Comparison of ENCODE assay signal across 9 mouse cellular contexts in genomic region chr2:19429031-19429430, GRCm38 (mm10). TPM values are rescaled to one million over a fixed set of nuclear protein-coding genes. Genes with fewer than 3 reads are reported as not detected.
DNase-seq lines count a peak whose midpoint lies in the region; TF ChIP-seq lines count a peak whose summit lies in the region.
"Had no signal": no experiment of that assay in that cellular context is flagged by ENCODE, and none has a peak within 500 bp of the region (broad histone marks: within the 10 kb centered on the region; RNA-seq: fewer than 3 reads in every experiment).

No protein-coding gene starts in this region.

- intact Hi-C loops in gastrocnemius, adult 2 months (cut with DNase I) = no loop called here
- intact Hi-C loops in left cerebral cortex, postnatal 10 days (cut with DNase I) = no loop called here

- no peak for TF ChIP-seq CTCF in gastrocnemius, adult 2 months (IDR thresholded peaks at IDR 0.05)

- no peak overlapping the region for H3K27ac ChIP-seq in gastrocnemius, adult 2 months

- DNase-seq in gastrocnemius, adult 2 months = peak; percentile 35
- no peak for DNase-seq in gastrocnemius, postnatal 25 days
- DNase-seq in urinary bladder, postnatal 25 days (ENCODE audit: low spot score) = peak; percentile 64
- DNase-seq in urinary bladder, postnatal 4 days (ENCODE audit: low spot score in 2 of 2) = no peak
- peak; percentile 60 for DNase-seq in kidney, postnatal 14 days
- peak; percentile 78 for DNase-seq in testis, postnatal 10 days (ENCODE audit: low spot score)
- DNase-seq in left cerebral cortex, postnatal 10 days (ENCODE audit: extremely low spot score in 1 of 2, low spot score in 2 of 2) = no peak
- no peak for DNase-seq in left cerebral cortex, adult 8-10 months (ENCODE audit: low spot score in 2 of 2)

- H3K4me3 ChIP-seq in gastrocnemius, adult 2 months = no peak overlapping the region

RNA-seq across cellular contexts. Expression of gene Ptf1a, which starts 16.4 kb away (rescaled TPM):
- total RNA-seq in gastrocnemius, adult 2 months (2021) = not detected
- not detected for total RNA-seq in gastrocnemius, postnatal 25 days (2021)
- not detected for total RNA-seq in left cerebral cortex, postnatal 10 days (2021)
- total RNA-seq in left cerebral cortex, adult 8-10 months (2022) = not detected
- total RNA-seq: gastrocnemius, postnatal 4 days had no signal

RNA-seq across cellular contexts. Expression of gene Msrb2, which starts 57.8 kb away (rescaled TPM):
- total RNA-seq in gastrocnemius, adult 2 months (2021) = 10 to 100 TPM; 14.7 to 24.2 TPM
- 10 to 100 TPM; 18.9 to 21.1 TPM for total RNA-seq in gastrocnemius, postnatal 25 days (2021)
- 10 to 100 TPM; 11.7 to 12.7 TPM for total RNA-seq in left cerebral cortex, postnatal 10 days (2021)
- total RNA-seq in left cerebral cortex, adult 8-10 months (2022) = 10 to 100 TPM; 20.3 to 24.7 (median 21.5) TPM

Comparison
In these comparisons a context has a peak if more than half of its experiments do, and no peak if none do; other contexts are left out.
1. DNase-seq: peak in gastrocnemius, adult 2 months (single experiment), urinary bladder, postnatal 25 days (single experiment), kidney, postnatal 14 days (single experiment) and testis, postnatal 10 days (single experiment); none in gastrocnemius, postnatal 25 days (single experiment), urinary bladder, postnatal 4 days (0 of 2), left cerebral cortex, postnatal 10 days (0 of 2) and left cerebral cortex, adult 8-10 months (0 of 2).